Mouse (Mus musculus) left cerebral cortex, adult 9 months (tissue): ENCODE measurements around the gene Dst.

Experiments
- DNase-seq, 2 experiments: peaks; one replicate each; pipeline ENCODE4 v3.0.0; 2022; ENCODE audit warnings: low spot score in 2 of 2

The Dst gene

DNA sequence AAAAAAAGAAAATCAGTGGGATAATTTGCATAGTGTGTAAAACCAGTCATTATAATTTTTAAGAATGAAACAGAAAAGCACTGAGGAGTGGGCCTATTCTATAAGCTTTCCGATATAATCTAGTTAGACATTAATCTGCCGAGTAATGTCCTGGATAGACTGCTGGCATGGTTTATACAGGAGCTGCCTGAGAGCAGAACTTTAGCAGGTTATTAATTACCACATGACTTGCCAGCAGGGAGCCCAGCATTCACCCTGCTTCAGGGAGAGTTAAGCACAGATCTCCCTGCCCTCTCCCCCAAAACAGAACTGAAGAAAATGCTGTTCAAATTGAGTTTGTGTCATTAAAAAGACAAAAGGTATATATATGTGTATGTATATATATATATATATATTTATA, 323.0 kb downstream of the Dst start:
- DNase-seq: no peak

DNA sequence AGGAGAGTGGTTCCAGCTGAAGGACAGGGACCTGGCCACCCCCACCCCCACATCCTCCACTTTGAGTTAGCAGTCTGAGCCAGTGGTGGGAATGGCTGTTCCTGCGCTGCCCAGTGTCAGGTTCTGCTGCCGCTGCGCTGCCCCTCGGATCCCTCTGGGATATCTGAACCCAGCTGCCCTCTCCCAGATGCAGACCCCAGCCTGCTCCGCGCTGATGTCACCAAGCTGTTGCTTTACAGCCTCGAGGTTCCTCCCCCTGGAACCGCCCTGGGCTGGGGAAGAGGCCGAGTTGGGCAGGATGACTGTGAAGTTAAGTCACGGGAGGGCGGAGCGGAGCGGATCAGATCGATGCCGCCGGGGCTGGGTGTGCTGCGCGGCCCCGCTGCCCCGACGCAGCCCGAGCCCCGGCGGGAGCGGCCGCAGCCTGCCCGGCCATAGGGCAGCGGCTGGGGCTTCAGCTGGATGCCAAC, 328.3 kb downstream of the Dst start:
- DNase-seq: no peak

DNA sequence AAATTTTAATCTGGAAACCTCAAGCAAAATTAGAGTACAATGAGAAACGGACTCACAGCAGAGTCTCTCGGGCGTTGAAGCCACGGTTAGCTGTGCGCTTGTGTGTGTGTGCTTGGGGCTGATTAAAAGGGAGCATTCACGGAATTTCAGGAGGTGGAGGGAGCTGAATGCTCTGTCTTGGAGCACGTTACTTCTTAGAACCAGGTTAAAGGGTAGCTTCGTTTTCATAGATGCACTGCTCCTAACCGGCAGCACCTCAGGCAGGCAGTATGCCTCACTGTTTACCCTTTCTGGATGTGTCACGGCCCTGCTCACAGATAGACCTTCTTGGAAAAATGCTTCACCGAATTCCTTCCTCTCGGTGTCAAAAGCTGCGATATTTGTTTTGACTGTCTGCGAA, 329.2 kb downstream of the Dst start:
- no peak for DNase-seq

DNA sequence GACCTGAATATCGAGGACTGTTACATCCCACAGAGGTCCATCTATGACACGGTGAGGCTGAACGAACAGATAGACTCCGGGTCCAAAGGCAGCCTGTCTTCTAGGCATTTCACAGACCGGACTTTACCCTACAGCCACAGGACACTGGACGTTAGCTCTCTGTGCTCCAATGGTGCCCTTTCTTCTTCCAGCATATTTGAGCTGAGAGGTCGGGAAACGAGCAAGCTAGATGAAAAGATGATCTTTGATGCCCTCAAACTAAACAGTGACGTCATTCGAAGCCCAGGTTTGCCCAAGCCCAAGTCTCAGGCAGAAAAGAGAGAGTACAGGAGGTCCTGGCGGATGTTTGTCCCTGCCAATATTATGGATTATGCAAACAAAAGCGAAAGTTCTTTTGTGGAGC, 329.7 kb downstream of the Dst start:
- no peak for DNase-seq

DNA sequence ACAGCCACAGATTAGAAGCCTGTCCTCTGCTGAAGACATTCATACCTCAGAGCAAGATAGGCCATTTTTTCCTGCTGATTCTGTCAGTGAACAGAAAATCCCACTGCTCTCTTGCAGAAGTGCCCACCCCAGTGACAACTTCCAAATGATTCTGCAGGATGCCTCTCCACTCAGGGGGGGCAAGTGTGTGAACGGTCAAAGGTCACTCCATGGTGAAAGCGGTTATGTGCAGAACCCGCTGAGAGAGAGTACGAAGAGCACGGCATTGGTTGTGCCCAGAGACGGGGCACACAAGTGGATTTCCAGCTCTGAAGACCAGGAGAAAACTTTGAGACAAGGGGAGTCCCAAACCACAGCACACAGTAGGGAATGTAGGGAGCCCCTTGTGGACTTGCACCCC, 330.2 kb downstream of the Dst start:
- no peak for DNase-seq

DNA sequence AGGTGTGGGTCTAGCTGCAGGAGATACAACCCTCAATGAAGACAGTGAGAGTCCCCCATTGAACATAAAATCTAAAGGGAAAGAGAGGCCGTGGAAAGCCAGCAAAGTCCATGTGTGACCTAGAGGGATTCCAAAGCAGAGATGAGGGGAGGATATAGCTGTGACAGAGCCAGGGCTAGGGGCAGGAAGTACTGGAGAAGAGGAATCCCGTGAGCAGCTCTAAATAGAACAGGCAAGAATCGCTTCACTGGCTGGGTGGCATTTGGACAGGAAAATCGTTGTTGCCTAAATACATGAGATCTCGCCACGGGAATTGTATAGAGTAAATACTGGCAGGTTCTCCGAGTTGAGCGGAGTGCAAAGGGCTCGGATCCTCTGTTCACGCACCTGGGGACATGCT, 336.7 kb downstream of the Dst start:
- no peak for DNase-seq

DNA sequence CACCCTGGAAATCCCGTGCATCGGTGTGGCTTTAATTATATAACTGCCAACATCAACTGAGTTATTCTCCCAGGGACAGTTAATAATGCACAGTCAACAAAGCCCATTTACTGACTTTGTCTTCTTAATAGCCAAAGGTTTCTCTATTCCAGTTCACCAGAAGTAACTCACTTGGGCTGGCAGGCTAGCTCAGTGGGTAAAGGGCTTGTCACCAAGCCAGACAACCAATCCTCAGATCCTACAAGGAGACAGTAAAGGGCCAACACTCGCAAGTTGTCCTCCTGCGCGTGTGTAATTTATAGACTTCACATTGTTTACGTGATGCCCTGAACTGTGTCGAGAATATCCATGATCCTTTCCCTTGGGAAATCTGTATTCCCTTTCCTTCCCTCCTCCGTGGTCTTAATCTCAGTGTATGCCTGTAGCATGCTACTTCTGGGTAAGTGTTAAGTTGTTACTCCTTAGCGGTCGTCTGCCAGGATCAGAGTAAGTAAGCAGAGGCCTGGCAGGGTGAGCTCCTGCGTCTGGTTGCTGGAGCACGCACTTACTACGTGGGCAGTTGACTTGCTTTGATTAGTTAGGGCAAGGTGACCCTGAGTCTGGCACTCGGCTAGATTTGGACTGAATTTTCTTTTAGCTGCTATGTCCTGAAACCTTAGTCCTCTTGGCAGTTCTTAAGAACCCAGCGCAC, 338.1 kb downstream of the Dst start:
- DNase-seq: no peak

DNA sequence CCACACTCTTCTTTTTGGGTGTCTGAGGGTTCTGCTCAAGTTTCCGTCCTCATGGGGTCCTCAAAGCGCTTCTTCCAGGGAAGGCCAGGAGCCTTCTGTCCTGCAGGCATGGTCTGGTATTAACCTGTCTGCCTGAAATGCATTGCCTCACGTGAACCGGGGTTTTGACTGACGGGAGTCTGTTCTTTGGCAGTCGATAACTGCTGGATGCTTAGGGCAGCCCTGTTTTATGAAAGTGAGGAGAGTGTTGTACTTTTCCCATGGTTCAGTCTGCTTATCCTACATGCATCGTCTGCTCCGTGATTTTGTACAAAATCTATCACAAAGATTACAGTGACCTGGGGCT, 338.6 kb downstream of the Dst start:
- DNase-seq: no peak

DNA sequence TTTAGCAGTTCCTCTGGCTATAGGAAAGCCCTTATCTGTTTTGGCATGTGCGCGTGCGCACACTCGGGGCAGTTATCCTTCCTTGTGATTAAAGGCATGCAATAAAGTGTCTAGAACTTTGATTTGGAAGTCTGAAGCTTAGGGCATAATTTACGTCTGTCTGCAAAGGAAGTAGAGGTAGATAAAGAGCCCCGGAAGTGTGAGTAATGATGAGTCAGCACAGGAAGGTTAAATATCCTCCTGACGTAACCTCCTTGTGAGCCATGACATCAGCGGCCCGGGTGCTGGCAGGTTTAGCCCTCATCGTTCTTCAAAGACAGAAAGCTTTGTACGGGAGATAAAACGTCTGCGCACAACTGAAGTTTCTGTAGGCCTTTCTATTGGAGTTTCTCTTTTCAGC, 343.1 kb downstream of the Dst start:
- DNase-seq: no peak

DNA sequence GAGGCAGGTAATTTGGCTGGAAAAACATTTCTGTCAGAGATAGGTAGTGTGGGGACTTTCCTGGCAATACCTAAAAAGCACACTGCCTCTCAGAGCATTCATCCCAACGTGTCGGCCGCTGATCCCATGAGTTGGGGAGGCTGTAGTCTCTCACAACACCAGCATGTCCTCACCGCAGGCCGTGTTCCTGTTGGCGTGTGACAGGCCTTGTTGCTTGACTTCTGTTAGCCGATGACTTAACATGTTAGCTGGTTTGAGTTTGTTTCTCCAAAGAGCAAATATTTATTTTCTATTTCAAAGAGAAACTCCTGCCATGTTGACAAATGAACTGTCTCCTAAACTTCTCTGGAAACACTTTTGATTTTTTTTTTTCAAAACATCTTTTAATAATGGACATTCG, 344.2 kb downstream of the Dst start:
- DNase-seq: no peak

DNA sequence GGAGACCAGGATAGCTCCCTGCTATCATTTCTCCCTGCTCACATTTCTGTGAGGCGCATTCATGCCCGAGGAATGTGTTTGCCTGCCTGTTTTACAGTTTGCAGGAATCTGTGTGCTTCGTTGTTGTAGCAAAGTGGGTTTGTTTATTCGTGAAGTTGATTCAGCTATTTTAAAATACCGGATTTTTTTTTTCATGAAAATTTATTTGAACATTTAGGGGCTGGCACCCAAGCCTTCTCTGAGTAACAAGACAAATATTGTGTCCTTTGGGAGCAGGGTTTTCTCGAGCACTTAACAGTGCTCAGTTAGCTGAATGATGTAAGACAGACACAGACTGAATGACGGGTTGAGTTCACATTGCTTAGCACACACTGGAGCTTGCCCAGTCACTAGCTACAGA, 345.9 kb downstream of the Dst start:
- no peak for DNase-seq

DNA sequence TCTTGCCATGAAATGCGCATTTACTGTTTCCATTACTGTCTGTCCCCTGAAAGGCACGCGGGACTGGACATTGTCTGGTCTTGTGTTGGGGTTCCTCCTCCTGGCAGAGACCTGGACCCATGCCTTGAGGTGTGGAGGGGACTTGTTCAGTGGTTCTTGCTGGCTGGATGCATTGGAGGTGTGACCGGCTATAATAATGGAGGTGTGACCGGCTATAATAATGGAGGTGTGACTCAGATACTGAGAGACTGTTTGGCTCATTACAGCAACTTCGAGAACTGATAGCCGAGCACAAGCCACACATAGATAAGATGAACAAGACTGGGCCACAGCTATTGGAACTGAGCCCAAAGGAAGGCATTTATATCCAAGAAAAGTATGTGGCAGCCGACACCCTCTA, 351.9 kb downstream of the Dst start:
- no peak for DNase-seq

DNA sequence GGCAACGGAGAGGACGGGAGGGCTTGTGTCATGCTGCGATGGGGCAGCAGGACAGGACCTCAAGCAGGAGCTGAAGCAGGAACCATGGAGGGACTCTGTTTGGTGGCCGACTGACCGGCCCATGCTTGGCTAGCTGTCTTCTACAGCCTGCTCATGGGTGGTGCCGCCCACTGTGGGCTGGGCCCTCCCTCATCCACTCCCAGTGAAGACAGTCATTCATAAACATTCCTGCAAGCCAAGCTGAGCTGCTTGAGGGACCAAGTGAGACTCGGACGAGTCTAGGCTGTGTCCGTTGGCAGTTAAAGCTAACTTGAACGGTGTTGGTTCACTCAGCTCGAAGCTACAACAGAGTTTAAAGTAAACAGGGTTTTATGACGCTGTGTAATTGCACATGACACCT, 353.0 kb downstream of the Dst start:
- DNase-seq: no peak

DNA sequence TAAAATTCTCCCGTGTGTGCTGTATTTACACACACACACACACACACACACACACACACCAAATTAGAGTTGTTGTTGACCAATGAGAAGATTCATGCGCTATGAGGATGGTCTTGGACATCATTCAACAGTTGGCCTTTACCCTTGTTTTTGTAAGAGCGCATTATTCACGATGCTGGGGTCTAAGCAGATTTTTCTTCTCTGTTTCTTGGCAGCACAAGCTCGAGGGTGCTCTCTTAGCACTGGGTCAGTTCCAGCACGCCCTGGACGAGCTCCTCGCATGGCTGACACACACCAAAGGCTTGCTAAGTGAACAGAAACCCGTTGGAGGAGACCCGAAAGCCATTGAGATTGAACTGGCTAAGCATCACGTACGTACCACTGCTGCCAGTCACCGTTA, 360.5 kb downstream of the Dst start:
- no peak for DNase-seq

DNA sequence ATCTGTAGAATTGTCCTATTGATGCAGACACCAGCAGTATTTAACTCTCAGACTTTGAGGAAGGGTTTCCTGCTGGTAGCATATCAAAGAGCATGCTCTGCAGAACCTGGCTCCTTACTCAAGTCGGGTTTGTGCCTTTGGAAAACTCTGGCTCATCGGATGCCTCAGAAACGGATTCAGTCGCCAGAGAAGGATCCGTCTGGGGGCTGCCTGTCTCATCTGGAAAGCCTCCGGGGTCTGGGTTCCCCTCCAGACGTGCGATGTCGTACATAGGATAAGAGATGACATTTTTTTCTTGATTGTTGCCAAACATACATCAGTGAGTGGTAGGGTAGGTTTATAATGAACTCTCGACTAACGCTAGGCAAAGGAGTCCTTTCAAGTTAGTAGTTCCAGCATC, 361.6 kb downstream of the Dst start:
- DNase-seq: no peak

DNA sequence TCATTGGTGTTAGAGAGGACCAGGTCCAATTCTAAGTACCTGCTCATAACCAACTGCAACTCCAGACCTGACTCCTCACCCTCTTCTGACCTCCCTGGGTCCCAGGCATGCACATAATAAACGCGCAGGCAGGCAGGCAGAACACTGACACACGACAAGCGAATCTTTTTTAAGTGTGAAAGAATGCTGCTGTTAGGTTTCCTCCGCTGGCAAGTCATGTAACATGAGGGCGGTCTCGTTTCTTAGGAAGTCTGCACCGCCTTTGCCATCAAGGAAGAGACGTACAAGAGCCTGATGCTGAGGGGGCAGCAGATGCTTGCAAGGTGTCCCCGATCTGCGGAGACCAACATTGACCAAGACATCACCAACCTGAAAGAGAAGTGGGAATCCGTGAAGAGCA, 365.9 kb downstream of the Dst start:
- DNase-seq: no peak

DNA sequence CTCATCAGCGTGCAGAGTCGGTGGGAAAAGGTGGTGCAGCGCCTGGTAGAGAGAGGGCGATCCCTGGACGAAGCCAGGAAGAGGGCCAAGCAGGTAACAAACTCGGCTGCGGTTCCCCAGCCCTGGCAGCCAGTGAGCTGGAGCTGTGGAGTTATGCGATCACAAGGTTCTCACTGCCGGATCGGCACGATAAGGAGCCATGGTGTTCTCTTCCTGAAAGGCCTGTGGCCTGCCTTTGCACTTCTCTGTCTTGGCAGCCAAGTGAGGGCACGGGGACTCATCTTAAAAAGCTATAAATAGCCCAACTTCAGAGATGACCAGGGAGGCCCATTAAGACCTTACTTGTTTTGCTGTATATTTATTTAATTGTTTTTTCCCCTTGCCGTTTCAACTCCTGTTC, 367.8 kb downstream of the Dst start:
- no peak for DNase-seq

DNA sequence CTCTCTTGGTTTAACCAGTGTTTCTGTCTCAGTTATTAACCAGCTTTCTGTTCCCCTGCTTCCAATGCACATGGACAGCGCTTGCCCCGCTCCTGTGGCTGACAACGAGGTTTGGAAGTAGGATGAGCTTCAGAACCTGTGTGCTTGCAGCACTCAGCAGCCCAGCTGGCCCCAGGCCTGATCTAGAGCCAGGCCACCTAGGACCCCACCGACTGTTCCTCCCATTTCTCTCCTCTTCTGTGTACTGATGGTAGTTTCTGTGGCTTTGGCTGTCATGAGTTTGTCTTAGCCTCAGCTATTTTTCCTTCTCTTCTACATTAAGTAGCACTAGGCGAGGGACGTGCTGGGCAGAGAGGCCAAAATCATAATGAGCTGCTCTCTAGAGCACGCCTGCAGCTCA, 368.7 kb downstream of the Dst start:
- DNase-seq: no peak

DNA sequence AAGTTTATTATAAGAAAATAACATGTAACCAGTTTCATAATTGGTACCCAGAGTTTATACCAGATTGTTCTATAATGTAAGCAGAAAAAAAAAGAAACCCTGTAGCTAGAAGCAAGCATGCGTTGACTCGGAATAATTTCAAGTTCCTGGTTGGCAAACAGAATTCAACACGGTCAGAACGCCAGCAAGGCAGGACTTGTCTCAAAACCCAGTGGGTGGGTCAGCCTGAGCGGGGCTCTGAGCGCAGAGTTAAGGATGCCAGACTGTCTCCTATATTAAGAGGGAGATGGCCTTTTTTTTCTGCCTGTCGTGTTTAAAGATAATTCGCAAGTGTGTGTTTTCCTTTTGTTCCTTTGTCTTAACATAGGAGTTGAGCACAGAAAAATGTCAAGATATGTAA, 369.2 kb downstream of the Dst start:
- DNase-seq: no peak

DNA sequence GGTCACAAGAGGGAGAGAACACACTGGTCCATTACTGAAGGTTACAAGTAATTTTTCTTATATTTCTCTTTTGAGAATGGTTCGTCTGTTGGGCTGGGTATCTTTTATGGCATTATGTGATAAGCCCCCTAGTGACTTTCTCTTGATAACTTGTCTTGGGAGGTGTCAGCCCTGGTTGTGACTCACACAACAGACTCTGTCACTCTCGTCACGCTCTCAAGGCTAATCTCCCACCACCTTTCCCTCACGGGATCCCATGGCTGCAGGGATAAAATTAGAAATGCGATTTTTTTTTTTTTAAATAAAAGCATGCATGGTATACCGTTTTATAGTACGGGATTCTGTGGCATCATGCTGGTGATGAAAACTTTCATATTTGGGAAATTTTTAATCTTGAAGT, 375.5 kb downstream of the Dst start:
- no peak for DNase-seq

DNA sequence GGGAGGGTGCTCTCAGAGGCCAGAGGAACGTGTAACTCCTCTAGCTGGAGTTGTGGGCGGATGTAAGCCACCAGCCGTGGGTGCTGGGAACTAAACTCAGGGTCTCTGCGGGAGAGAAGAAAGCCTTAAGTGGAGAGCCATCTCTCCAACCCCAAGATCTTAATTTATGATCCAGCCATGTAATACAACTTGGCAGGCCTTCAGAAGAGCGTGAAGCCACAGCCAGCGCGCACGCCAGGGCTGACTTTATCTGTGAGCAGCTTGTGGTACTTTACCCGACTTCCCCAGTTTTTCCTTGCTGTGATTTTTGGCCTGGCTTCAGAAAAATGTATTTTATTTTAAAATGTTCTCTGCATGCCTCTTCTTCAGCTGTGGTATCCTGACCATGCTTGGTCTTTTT, 377.0 kb downstream of the Dst start:
- DNase-seq: no peak

DNA sequence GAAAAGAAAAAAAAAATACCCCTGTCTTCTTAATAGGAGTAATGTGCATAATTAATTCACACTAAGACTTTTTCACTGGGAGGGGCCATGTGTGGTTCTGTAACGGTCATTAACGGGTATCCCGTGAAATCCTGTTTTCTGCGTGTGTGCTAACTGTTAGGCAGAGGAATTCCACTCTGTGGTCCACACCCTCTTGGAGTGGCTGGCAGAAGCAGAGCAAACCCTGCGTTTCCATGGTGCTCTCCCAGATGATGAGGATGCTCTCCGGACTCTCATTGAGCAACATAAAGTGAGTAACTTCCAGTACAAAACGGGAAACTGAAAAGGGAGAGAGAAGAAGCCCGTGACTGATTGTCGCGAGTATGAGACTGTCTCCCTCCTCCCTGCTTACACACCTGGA, 379.7 kb downstream of the Dst start:
- DNase-seq: no peak

DNA sequence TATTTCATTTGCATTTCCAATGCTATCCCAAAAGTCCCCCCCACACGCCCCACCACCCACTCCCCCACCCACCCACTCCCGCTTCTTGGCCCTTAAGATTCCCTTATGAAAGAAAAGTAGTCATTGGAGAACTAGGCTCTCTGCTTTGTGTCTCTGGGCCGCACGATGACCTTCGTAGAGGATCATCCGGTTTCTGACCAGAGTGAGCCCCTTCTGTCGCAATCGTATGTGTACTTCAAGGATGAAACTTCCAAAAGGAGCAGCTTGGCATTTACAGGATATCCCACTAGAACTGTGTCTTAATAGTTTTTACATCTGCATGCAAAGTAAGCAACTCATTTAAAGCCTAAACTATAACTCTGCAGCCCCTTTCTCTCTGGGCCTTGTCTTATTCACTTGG, 380.2 kb downstream of the Dst start:
- no peak for DNase-seq

DNA sequence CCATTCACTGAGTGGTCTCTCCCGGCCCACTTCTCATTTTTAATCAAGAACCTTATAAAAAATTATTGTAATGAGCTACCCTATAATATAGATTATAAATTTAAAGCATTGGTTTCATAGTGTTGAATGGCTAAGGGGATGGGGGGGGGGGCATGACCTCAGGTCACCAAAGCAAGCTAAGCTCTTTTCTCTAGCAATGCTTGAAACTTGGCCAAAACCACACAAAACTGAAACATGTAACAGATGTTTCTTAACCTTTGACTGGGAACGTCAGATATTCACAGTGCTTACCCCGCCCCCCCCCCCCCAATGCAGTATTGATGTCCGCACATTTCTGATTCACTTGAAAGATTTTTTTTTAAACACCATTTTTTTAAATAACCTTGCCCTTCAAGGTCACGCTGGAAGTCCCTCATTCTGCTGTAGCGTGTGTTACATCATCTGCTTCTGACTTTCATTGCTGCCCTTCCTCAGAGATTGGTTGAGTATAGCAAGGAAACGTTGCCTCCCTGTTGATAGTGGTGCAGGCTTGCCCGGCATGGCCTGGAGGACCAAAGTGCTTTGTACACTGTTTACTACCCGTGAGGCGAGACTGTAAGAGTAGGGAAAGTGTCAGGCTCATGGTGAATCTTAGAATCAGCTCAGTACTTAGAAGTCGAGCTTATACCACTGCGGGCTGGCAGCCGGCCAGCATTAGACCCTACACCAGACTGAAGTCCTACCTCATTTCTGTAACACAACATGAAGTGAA, 380.9 kb downstream of the Dst start:
- DNase-seq: no peak
